Mouse (Mus musculus) gastrocnemius, adult 18-20 months (tissue): ENCODE data around the gene Tex13c1. TPM values are rescaled to one million over a fixed set of nuclear protein-coding genes. Genes with fewer than 3 reads are reported as not detected.

Experiments
- DNase-seq: peaks from one replicate; pipeline ENCODE4 v3.0.0; 2021; ENCODE audit warnings: low spot score
- long read RNA-seq, 2 experiments: library from polyadenylated mRNA; stranded (forward); transcript quantifications; one replicate each; pipeline ENCODE4 v2.0.0; 2021
- total RNA-seq, 2 experiments: library from RNA; stranded (reverse); gene quantifications; 2 replicates each; pipeline ENCODE4 v1.2.3; 2021

The Tex13c1 gene
- total RNA-seq = not detected
- long read RNA-seq, experiment 1 = 0 reads
- long read RNA-seq, experiment 2 = 0 reads

DNA sequence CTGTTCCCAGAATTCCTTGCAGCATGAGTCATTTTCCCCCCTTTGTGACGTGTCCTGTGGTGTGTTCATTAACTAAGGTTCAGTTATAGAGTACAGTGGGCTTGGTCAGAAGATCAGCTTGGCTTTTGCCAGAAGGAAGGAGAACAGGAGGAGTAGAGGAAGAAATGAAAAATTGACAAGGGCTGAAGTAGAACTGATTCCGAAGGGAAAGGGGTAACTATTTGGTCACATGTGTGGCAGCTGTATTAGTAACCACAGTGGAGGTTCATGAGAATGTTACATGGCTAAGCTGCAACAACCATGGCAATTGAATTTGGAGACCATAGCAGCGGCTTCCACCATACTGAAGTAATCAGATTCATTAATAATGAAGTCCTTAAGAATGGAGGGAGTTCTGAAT is at the start of gene Tex13c1:
Gene Tex13c1, plus strand, starts transcription at position 301 of the 400 bp plus-strand sequence.
- no peak for DNase-seq

Other genes with a start within 250 kb of the Tex13c1 start
- not detected for gene Tenm1, start 162.0 kb upstream of the Tex13c1 start, total RNA-seq